Mouse (Mus musculus): Measurements from ENCODE around the gene Zfp9.

GRCm38 (mm10) chr6:118462069-118462705 is 16.9 kb downstream of the Zfp9 start:
- TF ChIP-seq CTCF (IDR thresholded peaks at IDR 0.05; ENCODE audit: low read depth, low read length), result no peak
- no peak for TF ChIP-seq POLR2A (IDR thresholded peaks at IDR 0.05; ENCODE audit: insufficient read depth, low read length)
- TF ChIP-seq EP300 (IDR thresholded peaks at IDR 0.05; ENCODE audit: insufficient read depth, low read depth, low read length), result no peak

All from ES-Bruce4 (cell line).